Mouse (Mus musculus) frontal cortex, postnatal 36 days (tissue): ENCODE measurements at regions not wholly inside any gene's neighbourhood (a gene's known extent, or its start where the extent isn't known, plus 50 kb on each side); places are given as distances from the start of the nearest gene placed in this dataset.

Source experiments
- DNase-seq, 2 experiments: peaks; one replicate each; pipeline ENCODE4 v3.0.0; 2022; ENCODE audit warnings: low spot score in 2 of 2

GRCm38 (mm10) chr17:72782775-72783174, 53.5 kb upstream of the Ypel5 start:
- DNase-seq, result peak; percentile 41 to 46

- DNase-seq, result peak; percentile 76 to 89
These were observed 54.5 kb upstream of the Ypel5 start for GRCm38 (mm10) chr17:72781786-72782185.

- DNase-seq, result no peak
These were observed 68.0 kb upstream of the Ypel5 start for GRCm38 (mm10) chr17:72768266-72768665.

GRCm38 (mm10) chr17:72760937-72761336, 75.3 kb upstream of the Ypel5 start:
- DNase-seq, result no peak

- peak; percentile 10 to 13 for DNase-seq
These were observed 89.8 kb upstream of the Ypel5 start for GRCm38 (mm10) chr17:72746411-72746810.

GRCm38 (mm10) chr17:72733006-72733405, 103.2 kb upstream of the Ypel5 start:
- DNase-seq, result no peak

- DNase-seq, result no peak
These were observed 104.6 kb upstream of the Ypel5 start for GRCm38 (mm10) chr17:72731691-72732090.

- DNase-seq, result no peak
These were observed 105.1 kb upstream of the Ypel5 start for GRCm38 (mm10) chr17:72731175-72731574.

GRCm38 (mm10) chr17:72720753-72721152, 115.5 kb upstream of the Ypel5 start:
- no peak for DNase-seq

- DNase-seq, result no peak
These were observed 115.2 kb upstream of the Alk start for GRCm38 (mm10) chr17:72719618-72720017.

- no peak for DNase-seq
These were observed 87.2 kb upstream of the Alk start for GRCm38 (mm10) chr17:72691630-72692029.

- no peak for DNase-seq
These were observed 85.2 kb upstream of the Alk start for GRCm38 (mm10) chr17:72689606-72690005.

- no peak for DNase-seq
These were observed 84.4 kb upstream of the Alk start for GRCm38 (mm10) chr17:72688800-72689199.

GRCm38 (mm10) chr17:72674658-72675057, 70.2 kb upstream of the Alk start:
- DNase-seq, result no peak

GRCm38 (mm10) chr17:72672010-72672409, 67.6 kb upstream of the Alk start:
- peak; percentile 30 to 50 for DNase-seq

GRCm38 (mm10) chr17:72666961-72667360, 62.5 kb upstream of the Alk start:
- DNase-seq, result no peak

GRCm38 (mm10) chr17:72661678-72662077, 57.3 kb upstream of the Alk start:
- no peak for DNase-seq

- DNase-seq, result no peak
These were observed 54.3 kb upstream of the Alk start for GRCm38 (mm10) chr17:72658744-72659143.

GRCm38 (mm10) chr17:72657826-72658225, 53.4 kb upstream of the Alk start:
- no peak for DNase-seq
